Mouse (Mus musculus): Measurements from ENCODE around the gene Rnf5. TPM values are rescaled to one million over a fixed set of nuclear protein-coding genes. Genes with fewer than 3 reads are reported as not detected.

Gene Rnf5
- polyA plus RNA-seq, 1 experiment, result 189 TPM

DNA sequence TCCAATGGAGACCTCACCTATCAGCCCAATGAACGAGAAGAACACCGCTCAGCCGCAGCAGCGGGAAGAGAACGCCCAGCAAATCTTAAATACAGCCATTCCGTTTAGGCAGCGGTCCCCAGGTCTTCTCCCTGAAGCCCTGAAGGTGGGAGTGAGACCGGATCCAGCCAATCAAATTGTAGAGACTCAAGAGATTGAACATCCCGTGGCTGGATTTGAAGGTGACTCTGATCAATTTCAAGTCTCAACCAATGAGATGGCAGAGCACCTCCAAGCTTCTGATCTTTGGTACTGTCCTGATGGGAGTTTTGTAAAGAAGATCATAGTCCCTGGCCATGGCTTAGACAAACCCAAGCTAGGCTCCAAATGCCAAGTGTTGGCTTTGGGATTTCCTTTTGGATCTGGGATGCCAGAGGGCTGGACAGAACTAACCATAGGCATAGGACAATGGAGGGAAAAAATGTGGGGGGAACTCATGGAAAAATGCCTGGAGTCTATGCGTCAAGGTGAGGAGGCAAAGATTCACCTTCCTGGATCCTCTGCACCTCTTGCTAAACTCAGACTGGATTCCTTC, 41.9 kb upstream of the Rnf5 start:
- DNase-seq (ENCODE audit: low read depth), result no peak
- TF ChIP-seq POLR2A (IDR thresholded peaks at IDR 0.05; ENCODE audit: borderline replicate concordance, extremely low read depth, insufficient read depth, insufficient read length, poor library complexity, severe bottlenecking), result no peak
- TF ChIP-seq CTCF (IDR thresholded peaks at IDR 0.05; ENCODE audit: borderline replicate concordance, extremely low read depth, insufficient read depth, insufficient read length), result no peak

DNA sequence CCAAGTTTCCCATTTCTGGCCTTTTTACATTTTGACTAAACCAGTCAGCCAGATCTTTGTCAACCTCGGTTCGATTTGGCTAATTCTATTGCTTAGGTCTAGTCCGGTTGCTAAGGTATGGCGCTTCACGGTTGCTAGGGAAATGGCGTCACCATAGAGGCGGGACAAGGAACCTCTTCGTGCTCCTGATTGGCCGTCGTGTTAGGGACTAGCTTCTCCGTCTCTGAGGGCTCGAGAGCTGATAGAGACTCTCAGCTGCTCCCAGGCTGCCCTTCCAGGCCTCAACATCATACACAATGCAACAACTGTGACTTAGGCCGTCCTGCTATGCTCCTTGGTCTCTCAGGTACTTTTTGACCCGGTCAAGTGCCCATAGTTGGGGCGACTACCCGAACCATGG, 41.1 kb upstream of the Rnf5 start, which contains the start of gene Fkbpl:
Gene Fkbpl, plus strand, starts transcription at position 157 of the 400 bp plus-strand sequence.
- no peak for TF ChIP-seq CTCF (IDR thresholded peaks at IDR 0.05; ENCODE audit: borderline replicate concordance, extremely low read depth, insufficient read depth, insufficient read length)
- TF ChIP-seq POLR2A (IDR thresholded peaks at IDR 0.05; ENCODE audit: borderline replicate concordance, extremely low read depth, insufficient read depth, insufficient read length, poor library complexity, severe bottlenecking), result peak; percentile 28; the same call in 1 of the 2 replicates
- peak; percentile 99 for DNase-seq (ENCODE audit: low read depth)

GRCm38 (mm10) chr17:34643944-34644343, 40.5 kb upstream of the Rnf5 start:
- TF ChIP-seq POLR2A (IDR thresholded peaks at IDR 0.05; ENCODE audit: borderline replicate concordance, extremely low read depth, insufficient read depth, insufficient read length, poor library complexity, severe bottlenecking), result no peak
- no peak for TF ChIP-seq CTCF (IDR thresholded peaks at IDR 0.05; ENCODE audit: borderline replicate concordance, extremely low read depth, insufficient read depth, insufficient read length)
- DNase-seq (ENCODE audit: low read depth), result no peak

DNA sequence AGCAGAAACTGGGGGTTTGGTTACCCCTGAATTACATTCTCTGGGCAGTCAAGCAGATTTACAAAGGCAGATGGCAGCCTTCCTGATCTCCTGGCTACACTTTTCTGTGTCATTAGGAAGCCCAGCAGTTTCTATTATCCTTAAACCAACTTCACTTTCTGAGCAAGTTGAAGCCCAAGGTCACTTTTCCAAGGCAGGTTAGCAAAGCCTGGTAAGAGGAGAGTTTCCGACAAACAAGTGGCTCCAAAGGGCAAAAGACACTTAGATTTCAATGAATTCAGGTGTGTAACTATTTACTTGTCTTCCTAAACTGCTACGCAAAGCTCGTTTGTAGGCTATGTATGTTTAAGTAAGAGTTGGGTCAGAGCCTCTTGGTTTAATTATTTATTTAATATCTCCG, 39.9 kb upstream of the Rnf5 start:
- no peak for DNase-seq (ENCODE audit: low read depth)
- no peak for TF ChIP-seq CTCF (IDR thresholded peaks at IDR 0.05; ENCODE audit: borderline replicate concordance, extremely low read depth, insufficient read depth, insufficient read length)
- no peak for TF ChIP-seq POLR2A (IDR thresholded peaks at IDR 0.05; ENCODE audit: borderline replicate concordance, extremely low read depth, insufficient read depth, insufficient read length, poor library complexity, severe bottlenecking)

GRCm38 (mm10) chr17:34641945-34642344, 38.5 kb upstream of the Rnf5 start:
- DNase-seq (ENCODE audit: low read depth), result no peak
- TF ChIP-seq POLR2A (IDR thresholded peaks at IDR 0.05; ENCODE audit: borderline replicate concordance, extremely low read depth, insufficient read depth, insufficient read length, poor library complexity, severe bottlenecking), result no peak
- no peak for TF ChIP-seq CTCF (IDR thresholded peaks at IDR 0.05; ENCODE audit: borderline replicate concordance, extremely low read depth, insufficient read depth, insufficient read length)

DNA sequence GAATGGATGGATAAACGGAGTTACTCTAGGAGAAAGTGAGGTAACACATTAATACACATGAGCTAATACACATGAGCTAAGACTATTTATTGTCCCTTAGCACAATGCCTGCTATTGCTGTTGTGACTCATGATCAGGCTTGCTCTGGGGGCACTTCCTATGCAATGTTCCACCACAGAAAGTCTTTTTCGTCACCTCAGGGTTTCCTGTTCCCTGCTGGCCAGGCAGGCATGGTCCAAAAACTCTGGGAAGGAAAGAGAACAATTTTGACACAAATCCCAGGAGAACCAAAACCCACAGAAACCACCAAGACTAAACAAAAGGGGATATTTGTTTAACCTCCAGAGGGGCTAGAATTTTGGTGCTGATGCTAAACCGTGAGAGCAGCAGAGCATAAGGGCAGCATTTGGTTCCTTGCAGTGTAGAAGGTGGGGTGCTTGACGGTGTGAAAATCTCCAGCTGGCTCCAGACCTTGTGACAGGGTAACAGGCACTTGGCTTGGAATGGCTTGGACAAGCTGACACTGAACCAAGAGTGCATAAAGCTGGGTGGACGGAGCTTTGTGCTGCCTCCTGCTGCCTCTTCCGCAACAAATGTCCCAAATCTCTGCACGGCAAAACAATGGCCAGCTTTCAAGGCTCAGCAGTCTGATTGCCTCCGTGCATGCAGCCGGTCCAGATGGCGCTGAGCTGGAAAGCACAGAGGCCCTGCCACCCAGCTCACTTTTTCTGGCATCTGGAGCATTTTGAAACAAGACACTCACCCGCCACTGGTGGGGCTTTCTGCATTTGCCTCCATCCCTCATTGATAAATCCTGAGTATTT, 37.5 kb upstream of the Rnf5 start:
- peak; percentile 85 for DNase-seq (ENCODE audit: low read depth)
- TF ChIP-seq POLR2A (IDR thresholded peaks at IDR 0.05; ENCODE audit: borderline replicate concordance, extremely low read depth, insufficient read depth, insufficient read length, poor library complexity, severe bottlenecking) (no peak), CTCF (IDR thresholded peaks at IDR 0.05; ENCODE audit: borderline replicate concordance, extremely low read depth, insufficient read depth, insufficient read length) (no peak)

GRCm38 (mm10) chr17:34639461-34640255, 36.2 kb upstream of the Rnf5 start:
- TF ChIP-seq POLR2A (IDR thresholded peaks at IDR 0.05; ENCODE audit: borderline replicate concordance, extremely low read depth, insufficient read depth, insufficient read length, poor library complexity, severe bottlenecking), result no peak
- no peak for TF ChIP-seq CTCF (IDR thresholded peaks at IDR 0.05; ENCODE audit: borderline replicate concordance, extremely low read depth, insufficient read depth, insufficient read length)
- DNase-seq (ENCODE audit: low read depth), result no peak

DNA sequence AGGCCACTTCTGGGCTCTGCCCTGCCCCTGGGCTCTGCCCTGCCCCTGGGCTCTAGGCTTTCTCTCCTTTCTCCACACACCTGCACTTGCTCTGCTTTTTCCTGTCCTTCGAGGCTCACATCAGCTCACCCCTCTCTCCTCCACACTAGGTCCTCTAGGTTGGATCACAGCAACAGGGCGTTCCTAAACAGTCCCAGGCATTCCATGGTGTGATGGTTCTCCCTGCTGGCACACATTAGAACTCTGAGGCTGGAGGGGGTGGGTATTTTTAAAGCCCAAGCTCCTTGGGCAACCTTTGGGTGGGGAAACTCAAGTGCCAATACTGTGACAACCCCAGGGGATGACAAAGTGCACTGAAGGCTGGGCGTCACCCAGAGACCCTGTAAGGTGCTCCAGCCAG, 34.0 kb upstream of the Rnf5 start:
- no peak for DNase-seq (ENCODE audit: low read depth)
- TF ChIP-seq POLR2A (IDR thresholded peaks at IDR 0.05; ENCODE audit: borderline replicate concordance, extremely low read depth, insufficient read depth, insufficient read length, poor library complexity, severe bottlenecking) (no peak), CTCF (IDR thresholded peaks at IDR 0.05; ENCODE audit: borderline replicate concordance, extremely low read depth, insufficient read depth, insufficient read length) (no peak)

DNA sequence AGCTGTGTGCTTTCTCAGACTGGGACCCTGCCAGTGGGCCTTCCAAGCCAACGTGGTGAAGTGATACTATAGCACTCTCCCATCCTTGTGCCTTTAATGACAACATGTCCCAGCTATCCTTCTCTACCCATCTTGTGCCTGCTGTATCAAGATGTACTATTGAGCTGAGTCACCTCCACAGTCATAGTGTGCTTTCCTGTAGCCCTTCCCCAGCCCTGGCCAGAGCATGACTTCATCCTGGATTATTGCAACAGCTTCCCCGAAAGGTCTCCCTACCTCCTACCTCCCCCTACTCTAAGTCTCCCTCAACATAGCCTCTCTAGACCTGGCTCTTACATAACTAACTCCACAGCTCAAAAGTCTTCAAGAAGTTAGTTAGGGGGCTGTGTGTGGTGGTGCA, 32.2 kb upstream of the Rnf5 start:
- no peak for DNase-seq (ENCODE audit: low read depth)
- TF ChIP-seq POLR2A (IDR thresholded peaks at IDR 0.05; ENCODE audit: borderline replicate concordance, extremely low read depth, insufficient read depth, insufficient read length, poor library complexity, severe bottlenecking), result no peak

DNA sequence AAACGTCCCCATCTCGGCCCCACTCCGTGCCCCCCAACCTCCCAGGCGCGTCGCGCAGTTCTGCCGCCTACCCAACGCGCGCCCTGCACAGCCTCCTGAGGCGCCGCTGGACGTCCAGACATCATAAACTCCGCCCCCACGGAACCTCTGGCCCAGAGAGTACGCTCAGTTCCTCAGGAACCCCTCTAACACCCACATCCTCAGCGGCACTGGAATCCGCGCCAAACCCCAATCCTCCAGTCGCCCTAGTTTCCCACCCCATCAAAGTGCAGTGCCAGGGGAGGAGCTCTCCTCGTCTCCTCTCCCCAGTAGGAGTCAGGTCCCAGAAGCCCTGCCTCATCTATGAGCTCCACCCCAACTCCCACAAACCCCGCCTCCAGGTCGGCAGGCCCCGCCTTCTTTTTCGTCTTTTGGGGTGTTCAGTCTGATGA, 28.8 kb upstream of the Rnf5 start:
- TF ChIP-seq POLR2A (IDR thresholded peaks at IDR 0.05; ENCODE audit: borderline replicate concordance, extremely low read depth, insufficient read depth, insufficient read length, poor library complexity, severe bottlenecking), result no peak
- TF ChIP-seq CTCF (IDR thresholded peaks at IDR 0.05; ENCODE audit: borderline replicate concordance, extremely low read depth, insufficient read depth, insufficient read length), result no peak
- DNase-seq (ENCODE audit: low read depth), result peak; percentile 64

GRCm38 (mm10) chr17:34631647-34632046, 28.2 kb upstream of the Rnf5 start:
- TF ChIP-seq POLR2A (IDR thresholded peaks at IDR 0.05; ENCODE audit: borderline replicate concordance, extremely low read depth, insufficient read depth, insufficient read length, poor library complexity, severe bottlenecking) (no peak), CTCF (IDR thresholded peaks at IDR 0.05; ENCODE audit: borderline replicate concordance, extremely low read depth, insufficient read depth, insufficient read length) (no peak)
- DNase-seq (ENCODE audit: low read depth), result no peak

Measured in brain, embryonic 14.5 days (tissue).